Mouse (Mus musculus): ENCODE measurements at regions not wholly inside any gene's neighbourhood (a gene's known extent, or its start where the extent isn't known, plus 50 kb on each side); places are given as distances from the start of the nearest gene placed in this dataset.

- Histone ChIP-seq H3K4me1 (ENCODE audit: control insufficient read depth, insufficient read depth, low read length) (no peaks in the 10 kb centered on the region), H3K27ac (ENCODE audit: insufficient read depth, low read depth, low read length) (no peak overlapping the region), H3K4me3 (ENCODE audit: insufficient read depth, low read length) (no peak overlapping the region)
- TF ChIP-seq CTCF (IDR thresholded peaks at IDR 0.05; ENCODE audit: low read depth, low read length): no peak
- TF ChIP-seq POLR2A (IDR thresholded peaks at IDR 0.05; ENCODE audit: borderline replicate concordance, low read depth, low read length): no peak
These were observed 212.3 kb downstream of the Zfp326 start for GRCm38 (mm10) chr5:106088478-106089185.

GRCm38 (mm10) chr5:106083786-106084185 lies 207.4 kb downstream of the Zfp326 start:
- TF ChIP-seq POLR2A (IDR thresholded peaks at IDR 0.05; ENCODE audit: borderline replicate concordance, low read depth, low read length) (no peak), CTCF (IDR thresholded peaks at IDR 0.05; ENCODE audit: low read depth, low read length) (no peak)
- Histone ChIP-seq H3K4me3 (ENCODE audit: insufficient read depth, low read length) (no peak overlapping the region), H3K27ac (ENCODE audit: insufficient read depth, low read depth, low read length) (no peak overlapping the region), H3K4me1 (ENCODE audit: control insufficient read depth, insufficient read depth, low read length) (no peaks in the 10 kb centered on the region)

- TF ChIP-seq CTCF (IDR thresholded peaks at IDR 0.05; ENCODE audit: low read depth, low read length) (no peak), POLR2A (IDR thresholded peaks at IDR 0.05; ENCODE audit: borderline replicate concordance, low read depth, low read length) (no peak)
- no peak overlapping the region for H3K27ac ChIP-seq (ENCODE audit: insufficient read depth, low read depth, low read length)
- no peak overlapping the region for H3K4me3 ChIP-seq (ENCODE audit: insufficient read depth, low read length)
- no peaks in the 10 kb centered on the region for H3K4me1 ChIP-seq (ENCODE audit: control insufficient read depth, insufficient read depth, low read length)
These were observed 206.5 kb downstream of the Zfp326 start for GRCm38 (mm10) chr5:106082891-106083290.

GRCm38 (mm10) chr5:106067124-106067551 lies 190.8 kb downstream of the Zfp326 start:
- Histone ChIP-seq H3K27ac (ENCODE audit: insufficient read depth, low read depth, low read length) (no peak overlapping the region), H3K4me3 (ENCODE audit: insufficient read depth, low read length) (no peak overlapping the region), H3K4me1 (ENCODE audit: control insufficient read depth, insufficient read depth, low read length) (no peaks in the 10 kb centered on the region)
- no peak for TF ChIP-seq POLR2A (IDR thresholded peaks at IDR 0.05; ENCODE audit: borderline replicate concordance, low read depth, low read length)
- no peak for TF ChIP-seq CTCF (IDR thresholded peaks at IDR 0.05; ENCODE audit: low read depth, low read length)

GRCm38 (mm10) chr5:106066706-106067105 lies 190.3 kb downstream of the Zfp326 start:
- Histone ChIP-seq H3K4me1 (ENCODE audit: control insufficient read depth, insufficient read depth, low read length) (no peaks in the 10 kb centered on the region), H3K27ac (ENCODE audit: insufficient read depth, low read depth, low read length) (no peak overlapping the region), H3K4me3 (ENCODE audit: insufficient read depth, low read length) (no peak overlapping the region)
- TF ChIP-seq POLR2A (IDR thresholded peaks at IDR 0.05; ENCODE audit: borderline replicate concordance, low read depth, low read length) (no peak), CTCF (IDR thresholded peaks at IDR 0.05; ENCODE audit: low read depth, low read length) (no peak)

- H3K4me1 ChIP-seq (ENCODE audit: control insufficient read depth, insufficient read depth, low read length): no peaks in the 10 kb centered on the region
- no peak overlapping the region for H3K4me3 ChIP-seq (ENCODE audit: insufficient read depth, low read length)
- TF ChIP-seq CTCF (IDR thresholded peaks at IDR 0.05; ENCODE audit: low read depth, low read length) (no peak), POLR2A (IDR thresholded peaks at IDR 0.05; ENCODE audit: borderline replicate concordance, low read depth, low read length) (no peak)
- H3K27ac ChIP-seq (ENCODE audit: insufficient read depth, low read depth, low read length): no peak overlapping the region
These were observed 188.0 kb downstream of the Zfp326 start for GRCm38 (mm10) chr5:106064366-106064765.

GRCm38 (mm10) chr5:106062926-106063325 lies 186.6 kb downstream of the Zfp326 start:
- no peak overlapping the region for H3K4me3 ChIP-seq (ENCODE audit: insufficient read depth, low read length)
- H3K27ac ChIP-seq (ENCODE audit: insufficient read depth, low read depth, low read length): no peak overlapping the region
- no peaks in the 10 kb centered on the region for H3K4me1 ChIP-seq (ENCODE audit: control insufficient read depth, insufficient read depth, low read length)
- TF ChIP-seq POLR2A (IDR thresholded peaks at IDR 0.05; ENCODE audit: borderline replicate concordance, low read depth, low read length): no peak
- TF ChIP-seq CTCF (IDR thresholded peaks at IDR 0.05; ENCODE audit: low read depth, low read length): no peak

- TF ChIP-seq POLR2A (IDR thresholded peaks at IDR 0.05; ENCODE audit: borderline replicate concordance, low read depth, low read length) (no peak), CTCF (IDR thresholded peaks at IDR 0.05; ENCODE audit: low read depth, low read length) (no peak)
- H3K4me3 ChIP-seq (ENCODE audit: insufficient read depth, low read length): no peak overlapping the region
- no peak overlapping the region for H3K27ac ChIP-seq (ENCODE audit: insufficient read depth, low read depth, low read length)
- no peaks in the 10 kb centered on the region for H3K4me1 ChIP-seq (ENCODE audit: control insufficient read depth, insufficient read depth, low read length)
These were observed 180.3 kb downstream of the Zfp326 start for GRCm38 (mm10) chr5:106056631-106057030.

GRCm38 (mm10) chr5:106055221-106055620 lies 178.9 kb downstream of the Zfp326 start:
- no peak for TF ChIP-seq POLR2A (IDR thresholded peaks at IDR 0.05; ENCODE audit: borderline replicate concordance, low read depth, low read length)
- Histone ChIP-seq H3K4me1 (ENCODE audit: control insufficient read depth, insufficient read depth, low read length) (no peaks in the 10 kb centered on the region), H3K4me3 (ENCODE audit: insufficient read depth, low read length) (no peak overlapping the region), H3K27ac (ENCODE audit: insufficient read depth, low read depth, low read length) (no peak overlapping the region)

- Histone ChIP-seq H3K4me1 (ENCODE audit: control insufficient read depth, insufficient read depth, low read length) (no peaks in the 10 kb centered on the region), H3K4me3 (ENCODE audit: insufficient read depth, low read length) (no peak overlapping the region), H3K27ac (ENCODE audit: insufficient read depth, low read depth, low read length) (no peak overlapping the region)
- TF ChIP-seq POLR2A (IDR thresholded peaks at IDR 0.05; ENCODE audit: borderline replicate concordance, low read depth, low read length): no peak
- no peak for TF ChIP-seq CTCF (IDR thresholded peaks at IDR 0.05; ENCODE audit: low read depth, low read length)
These were observed 174.7 kb downstream of the Zfp326 start for GRCm38 (mm10) chr5:106051026-106051425.
